Mouse (Mus musculus) T-helper 2 cell (primary cell): ENCODE measurements at regions not wholly inside any gene's neighbourhood (a gene's known extent, or its start where the extent isn't known, plus 50 kb on each side); places are given as distances from the start of the nearest gene placed in this dataset.

Experiments used
- in situ Hi-C: fragments of 300-600 bp; cut with MboI, MseI; formaldehyde crosslinking; loops from one replicate; pipeline ENCODE4 v1.15.1; 2025; ENCODE audit warnings: high pct_unique_total_duplicates

GRCm38 (mm10) chr14:61817711-61818110, 210.5 kb downstream of the Kcnrg start:
- in situ Hi-C loops: loop anchor here (5.0 kb wide), 1 partner anchor 35 kb away; no protein-coding TSS in a partner anchor

GRCm38 (mm10) chr14:61818365-61818764, 211.1 kb downstream of the Kcnrg start:
- in situ Hi-C loops: loop anchor here (5.0 kb wide), 1 partner anchor 34 kb away; no protein-coding TSS in a partner anchor

GRCm38 (mm10) chr14:61819251-61819650, 212.0 kb downstream of the Kcnrg start:
- in situ Hi-C loops: loop anchor here (5.0 kb wide), 1 partner anchor 33 kb away; no protein-coding TSS in a partner anchor

GRCm38 (mm10) chr14:61834291-61834936, 227.2 kb downstream of the Kcnrg start:
- in situ Hi-C loops: no loop called here

DNA sequence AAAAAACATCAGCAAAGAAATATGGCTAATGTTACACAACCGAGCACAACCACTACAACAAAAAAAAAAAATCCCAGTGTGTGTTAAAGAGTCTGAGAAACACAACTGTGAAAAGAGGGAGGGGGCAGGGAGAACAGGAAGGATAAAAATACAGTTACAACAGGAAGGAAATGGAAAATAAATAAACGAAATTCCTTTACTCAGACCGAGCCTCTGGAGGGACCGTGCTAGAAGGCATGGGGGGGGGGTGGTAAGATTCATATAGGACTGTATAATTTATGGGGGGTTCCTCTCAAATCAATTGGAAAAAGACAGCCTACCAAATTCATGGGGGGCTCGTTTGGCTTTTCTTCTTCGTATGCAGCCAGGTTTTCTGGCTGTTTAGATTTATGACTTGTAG, 228.5 kb downstream of the Kcnrg start:
- in situ Hi-C loops: no loop called here

- in situ Hi-C loops: no loop called here
These were observed 229.0 kb downstream of the Kcnrg start for GRCm38 (mm10) chr14:61836231-61836630.

GRCm38 (mm10) chr14:61836965-61837364, 229.7 kb downstream of the Kcnrg start:
- in situ Hi-C loops: no loop called here

GRCm38 (mm10) chr14:61837851-61838250, 230.6 kb downstream of the Kcnrg start:
- in situ Hi-C loops: no loop called here

GRCm38 (mm10) chr14:61842476-61842875, 235.2 kb downstream of the Kcnrg start:
- in situ Hi-C loops: no loop called here

- in situ Hi-C loops: no loop called here
These were observed 239.2 kb downstream of the Kcnrg start for GRCm38 (mm10) chr14:61846441-61846840.

DNA sequence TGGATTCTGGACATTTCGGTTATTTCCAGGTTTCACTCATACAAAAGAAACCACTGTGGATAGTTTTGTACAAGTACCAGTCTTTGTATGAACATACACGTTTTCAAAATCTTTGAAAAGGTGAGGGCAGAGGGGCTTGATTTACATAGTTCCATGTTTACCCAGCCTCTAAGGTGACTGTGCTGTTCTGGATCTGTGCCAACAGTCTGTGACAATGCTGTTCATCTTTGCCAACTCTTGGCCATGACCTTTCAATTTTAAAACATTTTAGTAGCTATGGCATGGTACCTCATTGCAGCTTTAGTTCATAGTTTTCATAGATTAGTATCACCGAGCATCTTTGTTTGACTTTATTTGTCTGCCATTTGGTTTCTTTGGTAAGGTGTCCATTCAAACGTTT, 243.0 kb downstream of the Kcnrg start:
- in situ Hi-C loops: loop anchor here (5.0 kb wide), 1 partner anchor 33 kb away; no protein-coding TSS in a partner anchor

- in situ Hi-C loops: no loop called here
These were observed 250.4 kb downstream of the Kcnrg start for GRCm38 (mm10) chr14:61857616-61858015.

DNA sequence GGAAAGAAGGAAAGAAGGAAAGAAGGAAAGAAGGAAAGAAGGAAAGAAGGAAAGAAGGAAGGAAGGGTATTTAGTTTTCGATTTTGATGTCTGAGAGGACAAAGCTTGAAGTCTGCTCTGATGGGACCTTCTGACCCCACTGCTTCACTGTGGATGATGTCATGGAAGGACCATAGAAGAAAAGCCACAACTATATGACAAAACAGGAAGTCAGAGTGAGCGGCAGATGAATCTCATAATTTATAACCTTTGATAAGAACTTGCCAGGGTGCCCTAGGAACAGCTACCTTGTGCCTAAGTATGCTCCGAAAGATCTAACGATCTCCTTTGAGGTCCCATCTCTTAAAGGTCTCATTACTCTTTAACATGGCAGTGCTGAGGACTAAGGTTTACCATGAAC, 253.4 kb downstream of the Kcnrg start:
- in situ Hi-C loops: loop anchor here (5.0 kb wide), 1 partner anchor 72 kb away; no protein-coding TSS in a partner anchor

DNA sequence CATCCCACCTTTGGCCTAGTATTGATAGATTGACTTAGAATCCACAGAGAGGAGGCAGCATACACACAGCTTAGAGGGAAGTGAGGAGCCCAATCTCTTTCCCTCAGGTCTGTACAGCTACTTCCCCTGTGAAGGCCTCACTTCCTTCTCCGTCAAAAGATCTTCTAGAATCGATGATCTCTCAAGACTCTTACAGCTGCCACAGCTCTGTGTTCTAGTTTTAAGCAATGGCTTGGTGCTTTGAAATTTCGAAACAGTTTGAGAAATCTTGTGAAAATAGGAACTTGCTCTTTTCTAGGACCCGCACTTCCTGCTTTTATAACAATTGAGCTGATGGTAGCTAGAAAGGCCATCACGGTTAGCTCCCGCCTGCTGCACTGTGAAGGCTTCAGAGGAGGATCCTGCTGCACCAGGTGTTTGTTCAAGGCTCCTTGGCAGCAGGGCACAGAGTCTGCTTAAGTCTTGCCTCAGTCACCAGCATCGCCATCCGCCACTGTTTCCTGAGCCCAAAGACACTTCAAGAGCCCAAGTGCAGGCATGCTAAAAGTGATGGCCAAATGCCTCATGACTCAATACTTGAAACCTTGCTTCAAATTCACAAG, 254.2 kb downstream of the Kcnrg start:
- in situ Hi-C loops: loop anchor here (5.0 kb wide), 1 partner anchor 71 kb away; no protein-coding TSS in a partner anchor

DNA sequence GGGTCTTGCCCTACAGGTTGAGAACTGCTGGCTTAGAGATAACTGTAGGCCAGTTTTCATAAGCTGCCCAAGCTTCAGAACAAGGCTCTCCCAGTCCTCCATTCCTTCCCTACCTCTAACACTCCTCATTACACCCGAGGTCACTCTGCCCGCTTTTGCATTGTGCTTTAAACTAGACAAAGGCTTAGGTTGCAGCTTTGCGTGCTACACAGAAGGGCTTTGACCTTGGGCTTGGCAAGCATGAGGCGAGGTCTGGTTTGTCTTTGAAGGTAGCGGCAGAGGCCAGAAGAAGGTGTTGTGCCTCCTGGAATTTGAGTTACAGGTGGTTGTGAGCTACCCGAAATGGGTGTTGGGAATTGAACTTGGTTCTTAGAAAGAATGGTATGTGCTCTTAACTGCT, 255.7 kb downstream of the Kcnrg start:
- in situ Hi-C loops: loop anchor here (5.0 kb wide), 1 partner anchor 69 kb away; no protein-coding TSS in a partner anchor

DNA sequence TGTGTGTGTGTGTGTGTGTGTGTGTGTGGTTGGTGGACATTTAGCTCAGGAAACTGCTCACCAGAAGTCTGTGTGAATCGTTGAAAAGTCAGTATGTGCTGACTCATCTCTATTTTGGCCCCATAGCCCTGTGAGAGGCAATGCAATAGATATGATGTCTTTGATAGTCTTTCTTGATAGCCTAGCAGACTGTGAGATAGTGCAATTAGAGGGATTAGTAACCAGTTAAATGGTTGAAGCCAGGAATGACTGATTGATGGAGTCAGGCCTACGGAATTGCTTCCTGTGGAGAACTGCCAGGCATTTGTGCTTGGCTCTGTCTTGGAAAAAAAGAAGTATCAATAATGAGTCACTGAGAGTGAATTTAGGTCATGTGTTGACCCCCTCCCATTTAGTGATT, 256.2 kb downstream of the Kcnrg start:
- in situ Hi-C loops: loop anchor here (5.0 kb wide), 1 partner anchor 69 kb away; no protein-coding TSS in a partner anchor

DNA sequence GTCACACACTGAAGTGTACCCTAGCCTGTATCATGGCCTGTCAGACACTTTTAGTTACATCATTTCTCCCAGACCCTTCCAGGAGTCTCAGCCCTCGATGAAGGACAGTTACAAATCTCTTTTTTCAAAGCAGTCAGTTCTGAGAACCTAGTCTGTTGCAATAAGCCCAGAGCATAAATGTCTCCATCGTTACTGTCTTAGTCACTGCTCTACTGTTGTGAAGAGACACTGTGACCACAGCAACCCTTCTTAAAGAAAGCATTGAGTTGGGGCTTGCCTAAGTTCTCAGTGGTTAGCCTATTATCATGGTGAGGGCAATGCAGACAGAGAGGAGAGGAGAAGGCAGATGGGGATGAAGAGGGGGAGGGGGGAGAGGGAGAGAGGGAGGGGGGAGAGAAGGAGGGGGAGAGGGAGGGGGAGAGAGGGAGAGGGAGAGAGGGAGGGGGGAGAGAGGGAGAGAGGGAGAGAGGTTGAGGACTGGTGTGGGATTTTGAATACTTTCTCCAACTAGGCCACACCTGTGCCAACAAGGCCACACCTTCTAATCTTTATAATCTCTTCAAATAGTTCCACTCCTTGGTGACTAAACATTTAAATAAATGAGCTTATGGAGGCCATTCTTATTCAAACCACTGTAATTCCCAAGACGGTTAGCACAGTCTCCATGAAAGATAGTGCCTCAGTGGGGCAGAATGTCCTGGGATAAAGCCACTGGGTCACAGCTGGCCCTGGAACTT, 259.4 kb downstream of the Kcnrg start:
- in situ Hi-C loops: no loop called here

DNA sequence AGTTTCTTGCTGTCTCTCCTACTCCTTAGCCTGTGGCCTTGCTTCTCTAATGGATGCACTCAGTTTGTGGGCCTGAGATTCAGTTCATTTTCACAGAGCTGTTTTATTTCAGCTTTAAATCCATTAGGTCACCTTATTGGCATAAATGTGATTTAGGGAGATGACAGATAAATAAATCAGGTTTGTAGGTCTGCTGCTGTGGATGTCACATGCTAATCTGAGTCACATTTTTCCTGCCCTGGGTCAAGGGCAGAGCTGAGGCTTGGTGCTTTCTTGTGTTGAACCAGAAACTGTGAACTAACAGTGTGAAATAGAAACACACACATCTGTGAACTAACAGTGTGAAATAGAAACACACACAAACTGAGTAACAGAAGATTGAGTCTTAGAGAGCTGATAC, 266.9 kb downstream of the Kcnrg start:
- in situ Hi-C loops: no loop called here

DNA sequence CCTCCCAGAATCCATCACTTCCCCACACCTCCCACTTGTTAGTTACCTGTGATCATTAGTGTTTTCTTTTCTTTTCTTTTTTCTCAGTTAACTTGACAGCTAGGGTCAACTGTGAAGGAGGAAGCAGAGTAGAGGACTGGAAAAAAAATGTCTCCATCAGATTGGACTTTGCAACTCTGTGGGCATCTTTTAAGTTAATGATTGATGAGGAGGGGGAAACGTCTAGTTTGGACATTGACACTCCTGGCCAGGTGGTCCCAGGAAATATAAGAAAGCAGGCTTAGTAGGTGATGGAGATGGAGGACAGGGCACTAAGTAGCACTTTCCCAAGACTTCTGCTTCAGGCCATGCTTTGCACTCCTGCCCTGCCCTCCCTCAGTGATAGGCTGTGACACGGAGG, 272.2 kb downstream of the Kcnrg start:
- in situ Hi-C loops: no loop called here

DNA sequence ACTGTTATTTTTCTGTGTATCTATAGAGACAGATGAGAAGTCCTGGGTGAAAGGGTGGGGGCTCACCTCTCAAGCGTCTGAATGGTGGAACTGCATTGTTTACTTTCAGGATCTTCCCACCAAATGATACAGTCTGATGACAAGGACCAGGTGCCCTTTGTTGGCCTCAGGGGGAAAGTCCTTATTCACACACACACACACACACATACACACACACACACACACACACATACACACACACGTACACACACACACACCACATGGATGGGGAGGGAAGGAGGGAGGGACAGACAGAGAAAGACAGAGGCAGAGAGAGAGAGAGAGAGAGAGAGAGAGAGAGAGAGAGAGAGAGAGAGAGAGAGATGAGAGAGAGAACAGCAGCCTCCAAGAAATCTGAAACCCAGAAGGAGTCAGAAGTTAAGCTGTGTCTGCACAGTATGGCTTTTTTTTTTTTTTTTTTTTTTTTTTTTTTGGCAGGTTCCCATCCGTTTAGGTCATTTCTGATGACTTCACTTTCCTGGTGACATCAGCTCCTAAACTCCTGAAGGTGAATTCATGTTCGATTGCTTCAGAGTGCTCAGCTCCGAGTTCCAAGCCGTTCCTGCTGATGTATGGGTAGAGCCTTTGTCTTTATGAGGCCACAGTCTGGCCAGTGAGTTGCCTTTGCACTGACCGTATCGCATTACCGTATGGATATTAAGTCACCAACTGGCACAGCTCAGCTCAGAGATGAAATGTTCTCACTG, 273.4 kb downstream of the Kcnrg start:
- in situ Hi-C loops: no loop called here

DNA sequence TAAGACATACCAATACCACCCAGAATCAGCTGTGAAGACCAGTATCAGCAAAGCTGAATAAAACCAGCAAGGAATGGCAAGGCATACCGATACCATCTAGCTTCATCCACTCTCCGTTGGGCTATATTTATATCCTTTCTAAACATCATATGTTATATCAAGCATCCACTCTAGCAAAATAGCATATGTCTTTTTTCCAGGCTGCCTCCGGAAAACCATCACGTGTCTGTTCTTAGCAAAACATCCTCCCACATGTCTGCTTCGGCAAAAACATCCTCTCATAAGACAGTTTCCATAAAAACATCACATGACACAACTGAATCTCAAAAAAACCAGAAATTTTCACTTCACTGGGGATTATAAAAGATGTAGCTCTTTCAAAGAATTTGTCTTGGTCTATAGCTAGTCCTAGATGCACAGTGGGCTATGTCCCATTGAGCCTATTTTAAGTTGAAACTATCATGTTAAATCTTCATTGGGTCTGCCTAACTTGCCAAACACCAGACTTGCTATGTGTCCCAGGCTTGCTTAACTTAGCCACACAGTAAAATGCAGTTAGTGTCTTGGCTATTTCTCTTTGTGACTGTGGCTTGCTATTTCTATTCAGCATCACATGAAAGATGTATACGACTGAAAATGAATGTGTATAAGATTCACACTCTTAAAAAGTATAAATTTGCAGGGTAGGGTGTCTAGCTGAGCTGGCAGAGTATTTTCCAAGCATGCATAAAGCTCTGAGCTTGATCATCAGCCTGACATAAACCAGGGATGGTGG, 278.2 kb downstream of the Kcnrg start:
- in situ Hi-C loops: no loop called here
